Comparison of ENCODE assay signal across 8 mouse cellular contexts in genomic region chr10:30810967-30811293, GRCm38 (mm10). TPM values are rescaled to one million over a fixed set of nuclear protein-coding genes. Genes with fewer than 3 reads are reported as not detected.
A peak's percentile ranks its signal among the peaks of the same experiment; 100 is the strongest.
DNase-seq lines count a peak whose midpoint lies in the region; ATAC-seq lines count a peak whose summit lies in the region.

No protein-coding gene starts in this region.

- H3K27ac ChIP-seq in heart, embryonic 13.5 days (replicated peaks) = no peak overlapping the region
- H3K27ac ChIP-seq in liver, embryonic 13.5 days = peak overlapping the region; percentile 47; the same call in 1 of the 2 replicates
- no peak overlapping the region for H3K27ac ChIP-seq in stomach, embryonic 16.5 days (ENCODE audit: low read length)

- H3K4me3 ChIP-seq in heart, embryonic 13.5 days = peak overlapping the region; percentile 55
- H3K4me3 ChIP-seq in liver, embryonic 13.5 days (replicated peaks) = peak overlapping the region; percentile 56
- H3K4me3 ChIP-seq in stomach, embryonic 16.5 days (replicated peaks; ENCODE audit: low read length) = peak overlapping the region; percentile 56

- H3K4me2 ChIP-seq in heart, embryonic 13.5 days = peak overlapping the region; percentile 67
- peak overlapping the region; percentile 58 for H3K4me2 ChIP-seq in liver, embryonic 13.5 days
- H3K4me2 ChIP-seq in stomach, embryonic 16.5 days (ENCODE audit: low read depth, low read length) = peak overlapping the region; percentile 51

- H3K27me3 ChIP-seq in heart, embryonic 13.5 days (replicated peaks) = no peaks in the 10 kb centered on the region
- H3K27me3 ChIP-seq in liver, embryonic 13.5 days = no peaks in the 10 kb centered on the region
- H3K27me3 ChIP-seq in stomach, embryonic 16.5 days (ENCODE audit: control insufficient read depth, insufficient read depth, low read length) = no peaks in the 10 kb centered on the region

- H3K36me3 ChIP-seq in heart, embryonic 13.5 days = no peaks in the 10 kb centered on the region
- H3K36me3 ChIP-seq in liver, embryonic 13.5 days = no peaks in the 10 kb centered on the region
- H3K36me3 ChIP-seq in stomach, embryonic 16.5 days (ENCODE audit: control insufficient read depth, insufficient read depth, low read length) = no peaks in the 10 kb centered on the region

- ATAC-seq in erythroid progenitor cell, adult 5-6 weeks (replicated peaks; ENCODE audit: low FRiP score, poor library complexity, severe bottlenecking) = peak; percentile 98
- ATAC-seq in heart, embryonic 13.5 days (ENCODE audit: extremely low read depth, insufficient number of reproducible peaks, low FRiP score, low TSS enrichment) = peak; percentile 46; the same call in 1 of the 2 replicates
- ATAC-seq in liver, embryonic 13.5 days (ENCODE audit: low read depth) = peak; percentile 91
- peak; percentile 83 for ATAC-seq in stomach, embryonic 16.5 days (ENCODE audit: insufficient read depth, low FRiP score)

- WGBS in heart, embryonic 13.5 days = 8% methylated on average over 11 of the region's 11 CpGs
- 5% methylated on average over 11 of the region's 11 CpGs for WGBS in liver, embryonic 13.5 days (ENCODE audit: insufficient replicate concordance)
- WGBS in stomach, embryonic 16.5 days = 6% methylated on average over 11 of the region's 11 CpGs

- H3K9ac ChIP-seq in heart, embryonic 13.5 days = peak overlapping the region; percentile 71
- H3K9ac ChIP-seq in liver, embryonic 13.5 days = peak overlapping the region; percentile 66
- H3K9ac ChIP-seq in stomach, embryonic 16.5 days (ENCODE audit: low read length) = peak overlapping the region; percentile 68

- peaks cover 6% of the 10 kb centered on the region; the same call in 1 of the 2 replicates for H3K4me1 ChIP-seq in heart, embryonic 13.5 days
- H3K4me1 ChIP-seq in liver, embryonic 13.5 days (replicated peaks) = peaks cover 16% of the 10 kb centered on the region
- H3K4me1 ChIP-seq in stomach, embryonic 16.5 days (ENCODE audit: control insufficient read depth, insufficient read depth, low read length) = no peaks in the 10 kb centered on the region

- H3K9me3 ChIP-seq in heart, embryonic 13.5 days = 0 out of 2 replicates have a peak, but pooled peaks cover 4% of the 10 kb centered on the region
- H3K9me3 ChIP-seq in liver, embryonic 13.5 days (replicated peaks) = no peaks in the 10 kb centered on the region
- H3K9me3 ChIP-seq in stomach, embryonic 16.5 days (replicated peaks; ENCODE audit: control insufficient read depth, low read length) = no peaks in the 10 kb centered on the region

- peak; percentile 87 for DNase-seq in CD4-positive, CD25-positive, alpha-beta regulatory T cell, adult 2 months (ENCODE audit: low read depth, low spot score)
- DNase-seq in brain, embryonic 18.5 days (ENCODE audit: low read depth, low spot score) = peak; percentile 82
- DNase-seq in kidney, postnatal 10 days = peak; percentile 79
- DNase-seq in liver, embryonic 13.5 days = peak; percentile 72
- DNase-seq in neural tube, embryonic 10.5 days (ENCODE audit: extremely low spot score, low spot score) = peak; percentile 77

RNA-seq across cellular contexts. Expression of gene Ncoa7, which starts 7.8 kb away (rescaled TPM):
- 96.6 and 110 TPM in 2 replicates for total RNA-seq in erythroid progenitor cell, adult 5-6 weeks (2015; ENCODE audit: low replicate concordance)
- 168 and 170 TPM in 2 replicates for total RNA-seq in erythroid progenitor cell, adult 5-6 weeks (2017; ENCODE audit: low replicate concordance)
- polyA plus RNA-seq in heart, embryonic 13.5 days (2015; fragmentation: Nextera tagmentation; extraction: Ambion mirVana) = 7.1 and 7.2 TPM in 2 replicates
- 11.8 and 13.9 TPM in 2 replicates for polyA plus RNA-seq in liver, embryonic 13.5 days (2015; fragmentation: Nextera tagmentation; extraction: Ambion mirVana)
- 9.6 and 11.9 TPM in 2 replicates for polyA plus RNA-seq in stomach, embryonic 16.5 days (2015; fragmentation: Nextera tagmentation; extraction: Ambion mirVana)

RNA-seq across cellular contexts. Expression of gene Hey2, which starts 31.7 kb away (rescaled TPM):
- not detected in 2 replicates for total RNA-seq in erythroid progenitor cell, adult 5-6 weeks (2015; ENCODE audit: low replicate concordance)
- total RNA-seq in erythroid progenitor cell, adult 5-6 weeks (2017; ENCODE audit: low replicate concordance) = not detected in 2 replicates
- polyA plus RNA-seq in heart, embryonic 13.5 days (2015; fragmentation: Nextera tagmentation; extraction: Ambion mirVana) = 39.7 and 41.2 TPM in 2 replicates
- 0.46 and 0.59 TPM in 2 replicates for polyA plus RNA-seq in liver, embryonic 13.5 days (2015; fragmentation: Nextera tagmentation; extraction: Ambion mirVana)
- polyA plus RNA-seq in stomach, embryonic 16.5 days (2015; fragmentation: Nextera tagmentation; extraction: Ambion mirVana) = 4.7 and 5.6 TPM in 2 replicates

Comparison
In these comparisons a context has a peak if more than half of its experiments do, and no peak if none do; other contexts are left out.
1. ATAC-seq: peak in every context shown above with its lines; median percentile 98 in erythroid progenitor cell, adult 5-6 weeks; 91 in liver, embryonic 13.5 days; 83 in stomach, embryonic 16.5 days; 46 in heart, embryonic 13.5 days.